Mouse (Mus musculus): Measurements from ENCODE around the gene Cyp2f2.

Gene Cyp2f2

DNA sequence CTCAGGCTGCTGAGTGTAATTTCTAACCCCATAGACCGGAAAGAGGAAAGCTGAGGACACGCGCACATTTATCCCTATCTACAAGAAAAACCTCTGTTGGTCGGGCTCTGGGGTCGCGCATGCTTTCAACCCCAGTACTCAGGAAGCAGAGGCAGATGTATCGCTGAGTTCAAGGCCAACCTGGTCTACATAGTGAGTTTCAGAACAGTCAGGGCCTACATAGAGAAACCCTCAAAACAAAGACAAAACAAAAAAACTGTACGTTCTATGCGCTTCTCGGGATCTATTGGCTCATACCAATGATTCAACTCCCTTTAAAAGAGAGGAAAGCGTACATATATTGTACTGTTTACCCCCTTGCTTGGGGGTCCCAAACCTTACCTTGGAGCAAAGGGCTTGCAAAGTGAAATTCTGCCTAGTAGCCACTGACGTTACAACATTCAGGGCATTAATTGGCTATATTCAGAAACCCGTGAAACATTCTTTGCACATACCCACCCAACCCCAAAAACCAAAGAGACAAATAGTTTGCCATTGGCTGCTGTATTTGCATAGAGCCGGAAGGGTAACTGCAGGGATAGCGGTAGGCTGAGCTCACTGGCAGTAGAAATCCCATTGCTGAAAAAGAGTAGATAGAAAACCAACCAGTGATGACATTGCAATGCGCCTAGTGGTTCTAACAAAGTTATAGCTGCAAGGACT lies 59.7 kb downstream of the Cyp2f2 start:
- no peak for DNase-seq (ENCODE audit: low spot score)

DNA sequence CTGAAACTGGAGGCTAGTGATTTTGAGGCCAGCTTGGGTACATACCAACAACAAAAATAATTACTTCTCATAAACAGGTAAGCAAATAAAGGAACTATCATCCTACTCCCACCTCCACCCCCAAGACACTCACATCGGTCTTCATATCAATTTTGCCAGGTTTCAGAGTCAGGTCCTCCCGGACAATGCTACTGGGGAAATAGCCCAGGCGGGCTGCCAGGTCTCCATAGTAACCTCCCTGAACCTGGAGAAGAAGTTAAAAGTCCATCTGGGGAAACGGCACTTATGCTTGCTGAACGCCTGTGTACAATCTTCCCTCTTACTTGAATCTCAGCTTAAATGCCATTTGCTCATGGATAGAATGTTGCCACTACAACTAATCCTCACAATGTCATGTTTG lies 60.3 kb downstream of the Cyp2f2 start:
- no peak for DNase-seq (ENCODE audit: low spot score)

- no peak for DNase-seq (ENCODE audit: low spot score)
These were observed 61.4 kb downstream of the Cyp2f2 start, which contains the start of the genes Gm21983 and Mia for GRCm38 (mm10) chr7:27180837-27181695. Gene Gm21983 (minus strand): TSS chr7:27181086. Gene Mia (minus strand): TSS chr7:27181157.

DNA sequence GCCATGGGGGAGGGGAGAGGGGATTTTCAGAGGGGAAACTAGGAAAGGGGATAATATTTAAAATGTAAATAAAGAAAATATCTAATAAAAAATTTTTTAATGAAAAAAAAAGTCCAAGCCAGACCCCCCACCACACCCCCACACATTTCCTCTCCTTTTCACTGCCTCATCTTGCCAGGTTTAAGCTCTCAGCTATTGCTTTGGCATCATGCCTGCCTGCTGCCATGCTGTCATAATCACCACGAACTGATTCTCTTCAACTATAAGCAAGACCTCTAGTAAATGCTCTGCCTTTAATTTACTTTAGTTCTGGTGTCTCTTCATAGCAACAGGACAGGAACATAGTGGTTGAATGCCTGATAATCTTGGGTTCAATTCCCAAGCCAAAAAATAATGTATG lies 62.8 kb downstream of the Cyp2f2 start:
- no peak for DNase-seq (ENCODE audit: low spot score)

All from ovary, adult 18-20 months (tissue).